Mouse (Mus musculus) CH12.LX (cell line): ENCODE measurements around the gene Pole2.
"Not testable (repeated sequence)": the region's sequence is repeated elsewhere in the genome, so short reads cannot be mapped to it uniquely, and the experiment has no call there.

Experiments used
- CTCF ChIP-seq, 2 experiments: IDR thresholded peaks in 1 of 2; conservative IDR thresholded peaks in 1 of 2; 2 replicates each; pipeline ENCODE4 v1.5.1; 2011 to 2012; ENCODE audit warnings: low read depth in 2 of 2, low read length in 2 of 2, improper control_type of control experiment in 1 of 2, inconsistent platforms in 1 of 2, mild to moderate bottlenecking in 1 of 2, moderate library complexity in 1 of 2
- EP300 ChIP-seq: IDR thresholded peaks from 2 replicates; pipeline ENCODE4 v1.6.1; 2011; ENCODE audit warnings: low read length, improper control_type of control experiment
- ETS1 ChIP-seq: conservative IDR thresholded peaks from 2 replicates; pipeline ENCODE4 v1.6.1; 2012; ENCODE audit warnings: low read depth, mild to moderate bottlenecking, inconsistent platforms, low read length, improper control_type of control experiment, moderate library complexity
- HCFC1 ChIP-seq: IDR thresholded peaks from 2 replicates; pipeline ENCODE4 v1.6.1; 2012; ENCODE audit warnings: low read depth, mild to moderate bottlenecking, inconsistent platforms, low read length, improper control_type of control experiment
- KAT2A ChIP-seq: IDR thresholded peaks from 2 replicates; pipeline ENCODE4 v1.6.1; 2012; ENCODE audit warnings: low read length, improper control_type of control experiment, inconsistent platforms; ENCODE audit not compliant: insufficient replicate concordance
- MAZ ChIP-seq: IDR thresholded peaks from 2 replicates; pipeline ENCODE4 v1.6.1; 2012; ENCODE audit warnings: low read depth, mild to moderate bottlenecking, inconsistent platforms, low read length, improper control_type of control experiment, moderate library complexity
- POLR2A ChIP-seq: IDR thresholded peaks from 2 replicates; pipeline ENCODE4 v1.6.1; 2011; ENCODE audit warnings: low read depth, mild to moderate bottlenecking, improper control_type of control experiment, low read length
- RCOR1 ChIP-seq: conservative IDR thresholded peaks from 2 replicates; pipeline ENCODE4 v1.6.1; 2012; ENCODE audit warnings: low read depth, mild to moderate bottlenecking, inconsistent platforms, low read length, improper control_type of control experiment
- SIN3A ChIP-seq: IDR thresholded peaks from 2 replicates; pipeline ENCODE4 v1.6.1; 2012; ENCODE audit warnings: low read length, improper control_type of control experiment, inconsistent platforms
- TBP ChIP-seq: conservative IDR thresholded peaks from 2 replicates; pipeline ENCODE4 v1.6.1; 2011; ENCODE audit warnings: low read depth, low read length, improper control_type of control experiment
- TCF12 ChIP-seq: IDR thresholded peaks from 2 replicates; pipeline ENCODE4 v1.6.1; 2014; ENCODE audit warnings: low read depth, mild to moderate bottlenecking, inconsistent platforms, low read length, improper control_type of control experiment
- USF2 ChIP-seq: conservative IDR thresholded peaks from 2 replicates; pipeline ENCODE4 v1.6.1; 2011; ENCODE audit warnings: low read depth, low read length, improper control_type of control experiment
- ZKSCAN1 ChIP-seq: IDR thresholded peaks from 2 replicates; pipeline ENCODE4 v1.6.1; 2012; ENCODE audit warnings: low read depth, inconsistent platforms, low read length, improper control_type of control experiment, borderline replicate concordance
- ZMIZ1 ChIP-seq: IDR thresholded peaks from 2 replicates; pipeline ENCODE4 v1.6.1; 2012; ENCODE audit warnings: low read depth, mild to moderate bottlenecking, inconsistent platforms, low read length, improper control_type of control experiment

DNA sequence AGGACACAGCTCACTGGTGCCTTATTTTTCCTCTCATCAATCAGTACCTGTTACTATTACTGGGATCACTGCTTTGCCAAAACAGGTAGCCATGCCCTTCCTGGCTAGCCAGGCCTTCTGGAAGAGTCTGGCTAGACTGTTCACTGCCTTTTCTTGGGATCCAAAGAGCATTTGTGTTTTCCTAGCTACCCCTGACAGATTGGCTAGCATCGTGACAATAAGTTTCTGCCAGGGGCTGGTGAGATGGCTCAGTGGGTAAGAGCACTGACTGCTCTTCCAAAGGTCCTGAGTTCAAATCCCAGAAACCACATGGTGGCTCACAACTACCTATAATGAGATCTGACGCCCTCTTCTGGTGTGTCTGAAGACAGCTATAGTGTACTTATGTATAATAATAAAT lies 67.3 kb downstream of the Pole2 start:
- TF ChIP-seq ZKSCAN1, TCF12, USF2, HCFC1, MAZ, ETS1, ZMIZ1, EP300, RCOR1, KAT2A, POLR2A, SIN3A: not testable (repeated sequence)
- TF ChIP-seq CTCF (conservative IDR thresholded peaks at IDR 0.05 in 1 of 2, IDR thresholded peaks at IDR 0.05 in 1 of 2; ENCODE audit: low read depth in 2 of 2, low read length in 2 of 2) (0 out of 4 replicates have a peak, but pooled peaks of 1 of the 2 experiments have one; percentile 7), TBP (peak; percentile 82)
